Mouse (Mus musculus): ENCODE results near the gene Srsy.
"Not testable (repeated sequence)": the region's sequence is repeated elsewhere in the genome, so short reads cannot be mapped to it uniquely, and the experiment has no call there.

The Srsy gene

DNA sequence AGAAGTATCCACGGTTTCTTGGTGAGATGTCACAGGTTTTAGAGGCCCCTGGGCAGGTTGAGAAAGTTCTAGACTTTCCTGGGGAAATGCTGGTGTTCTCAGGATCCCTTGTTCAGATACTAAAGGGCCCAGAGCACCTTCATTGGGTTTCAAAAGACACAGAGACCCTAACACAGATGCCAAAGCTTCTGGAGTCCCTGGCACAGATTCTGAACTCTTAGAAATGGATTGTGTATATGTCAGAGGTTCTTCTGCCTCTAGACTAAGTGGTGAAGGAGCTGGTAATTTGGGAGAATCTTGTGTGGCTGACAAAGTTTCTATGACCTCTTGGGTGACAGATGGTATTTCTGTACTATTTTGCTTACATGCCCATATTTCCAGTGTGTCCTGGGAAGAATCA, at the start of gene Srsy:
Gene Srsy (minus strand): TSS at position 101 of the 400 bp plus-strand sequence.
- not testable (repeated sequence) for DNase-seq

Data from kidney, adult 9 months (tissue).